Mouse (Mus musculus): ENCODE results near the gene Gga3.

DNA sequence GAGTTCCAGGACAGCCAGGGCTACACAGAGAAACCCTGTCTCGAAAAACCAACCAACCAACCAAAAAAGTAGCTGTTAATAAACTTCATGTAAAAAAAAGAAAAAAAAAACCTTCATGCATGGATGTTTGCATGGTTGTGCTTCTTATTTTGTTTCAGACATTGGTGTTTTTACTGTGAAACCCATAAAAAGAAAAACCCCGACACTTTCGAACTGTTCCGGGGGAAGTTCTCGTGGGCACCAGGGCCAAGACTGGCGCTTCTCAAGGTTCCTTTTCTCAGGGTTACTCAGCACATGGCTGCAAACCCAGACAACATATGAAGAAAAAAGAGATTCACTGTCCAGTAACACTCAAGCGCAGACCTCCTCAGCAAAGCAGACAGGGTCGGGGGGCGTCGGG lies 29.0 kb upstream of the Gga3 start:
- TF ChIP-seq CTCF (IDR thresholded peaks at IDR 0.05; ENCODE audit: extremely low read depth, insufficient read length, insufficient replicate concordance, low read depth, low read length): no peak
- TF ChIP-seq POLR2A (IDR thresholded peaks at IDR 0.05; ENCODE audit: low read depth, low read length): no peak
